In genomic region chr7:98071620-98072019, GRCm38 (mm10) we compare ENCODE assay signal across 8 mouse cellular contexts. TPM values are rescaled to one million over a fixed set of nuclear protein-coding genes. Genes with fewer than 3 reads are reported as not detected.
DNase-seq lines count a peak whose midpoint lies in the region.

No protein-coding gene starts in this region.

- DNase-seq in CD8-positive naive resting alpha-beta T cell, adult 2 months (ENCODE audit: low read depth in 2 of 2, low spot score in 2 of 2), result peak; percentile 77 to 81
- DNase-seq in brain, adult 2 months (ENCODE audit: low read depth, low spot score), result peak; percentile 87
- DNase-seq in fibroblast of lung, adult 2 months (ENCODE audit: low read depth), result peak; percentile 33
- peak; percentile 80 to 91 for DNase-seq in heart, postnatal 36 days
- DNase-seq in layer of hippocampus, adult 11-12 months (ENCODE audit: low spot score), result peak; percentile 84
- DNase-seq in lung, adult 18-20 months, result peak; percentile 72 to 81
- DNase-seq in ovary, adult 18-20 months (ENCODE audit: low spot score), result peak; percentile 71
- peak; percentile 87 for DNase-seq in thymus, postnatal 0 days (ENCODE audit: low spot score)

- intact Hi-C loops in heart, postnatal 36 days (cut with DNase I), result loop anchor here (1.0 kb wide), 2 partner anchors 15 to 49 kb away; no protein-coding TSS in a partner anchor

RNA-seq across cellular contexts. Expression of gene Myo7a, which starts 47.7 kb away (rescaled TPM):
- total RNA-seq in heart, postnatal 36 days (2021), result 1 to 10 TPM; 5.3 to 5.8 TPM
- polyA plus RNA-seq in thymus, postnatal 0 days (2015; fragmentation: Nextera tagmentation; extraction: Ambion mirVana), result 2.6 and 2.8 TPM in 2 replicates

Comparison
In these comparisons a context has a peak if more than half of its experiments do, and no peak if none do; other contexts are left out.
1. Peak in every context shown above with its lines: DNase-seq.
2. DNase-seq: peak in every context shown above with its lines; median percentile 87 in brain, adult 2 months; 87 in thymus, postnatal 0 days; 86 in heart, postnatal 36 days; 84 in layer of hippocampus, adult 11-12 months; 79 in CD8-positive naive resting alpha-beta T cell, adult 2 months; 76 in lung, adult 18-20 months; 71 in ovary, adult 18-20 months; 33 in fibroblast of lung, adult 2 months.